Mouse (Mus musculus) WW6 (cell line): ENCODE results near the gene 6430571L13Rik.
"Not testable (repeated sequence)": the region's sequence is repeated elsewhere in the genome, so short reads cannot be mapped to it uniquely, and the experiment has no call there.

Experiments
- DNase-seq: peaks from one replicate; pipeline ENCODE4 v3.0.0-alpha.2; 2013; ENCODE audit warnings: low read depth, low spot score

Gene 6430571L13Rik

DNA sequence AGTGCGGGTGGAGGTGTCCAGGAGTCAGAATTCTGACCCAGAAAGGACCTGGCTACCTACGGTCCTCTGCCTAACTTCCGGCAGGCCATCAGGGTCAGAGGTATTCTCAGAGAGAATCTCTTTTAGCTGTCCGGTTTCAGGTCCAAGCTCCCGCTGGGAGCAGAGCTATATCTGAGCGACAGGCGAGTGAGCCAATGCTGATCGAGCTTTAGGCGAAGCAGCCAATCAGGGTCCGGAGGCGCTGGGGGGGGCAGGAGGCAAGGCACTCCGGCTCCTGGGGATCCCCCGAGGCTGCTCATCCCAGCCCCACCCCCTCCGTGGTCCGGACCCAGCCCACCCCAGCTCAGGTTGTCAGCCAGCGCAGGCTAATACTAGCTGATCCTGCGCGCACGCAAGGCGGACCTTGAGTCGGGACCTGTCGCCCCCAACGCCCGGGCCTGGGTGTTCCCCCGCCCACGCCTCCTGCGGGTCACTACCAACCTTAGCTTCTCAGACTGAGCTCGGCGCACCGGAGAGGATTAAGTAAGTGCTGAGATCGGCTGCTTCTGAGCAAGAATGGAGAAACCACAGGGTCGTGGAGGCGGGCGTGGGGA lies at the start of gene 6430571L13Rik:
TSS of gene 6430571L13Rik (plus strand) at position 336 of the 593 bp plus-strand sequence.
- DNase-seq, result peak; percentile 80

DNA sequence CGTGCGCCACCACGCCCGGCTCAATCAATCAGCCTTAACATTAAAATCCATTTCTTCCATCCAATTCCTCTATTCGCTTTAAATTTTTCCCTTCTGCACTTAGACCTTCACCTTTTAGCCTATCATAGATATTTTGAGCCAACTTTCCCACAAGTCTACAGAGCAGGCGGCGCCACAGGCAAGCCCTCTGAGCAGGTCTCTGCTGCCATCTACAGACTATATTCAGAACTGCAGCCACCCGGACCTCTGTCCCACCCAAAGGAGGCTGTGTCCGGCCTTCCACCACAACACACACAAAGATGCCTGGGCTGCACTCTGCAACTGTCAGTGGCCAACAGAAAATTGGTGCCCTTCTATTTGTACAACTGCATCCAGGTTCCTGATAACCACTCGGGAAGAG lies 49.5 kb upstream of the 6430571L13Rik start:
- DNase-seq, result peak; percentile 40

DNA sequence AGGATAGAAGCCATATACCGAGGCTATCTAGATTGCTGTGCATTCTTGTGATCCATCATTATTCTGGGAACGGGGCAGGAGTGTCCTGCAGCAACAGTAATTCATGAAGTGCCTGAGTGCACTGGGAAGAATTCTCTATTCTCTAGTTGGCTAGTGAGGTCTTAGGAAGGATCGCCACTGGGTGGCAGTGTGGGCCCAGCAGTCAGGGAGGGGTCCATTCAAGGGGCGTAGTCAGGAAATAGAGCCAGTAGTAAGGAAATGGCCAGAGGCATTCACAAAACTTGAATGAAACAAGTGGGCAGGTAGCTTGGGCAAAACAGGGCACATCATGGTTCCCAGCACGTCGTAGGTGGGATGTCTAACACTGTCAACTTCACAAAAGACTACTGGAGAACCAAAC lies 46.2 kb upstream of the 6430571L13Rik start:
- no peak for DNase-seq

DNA sequence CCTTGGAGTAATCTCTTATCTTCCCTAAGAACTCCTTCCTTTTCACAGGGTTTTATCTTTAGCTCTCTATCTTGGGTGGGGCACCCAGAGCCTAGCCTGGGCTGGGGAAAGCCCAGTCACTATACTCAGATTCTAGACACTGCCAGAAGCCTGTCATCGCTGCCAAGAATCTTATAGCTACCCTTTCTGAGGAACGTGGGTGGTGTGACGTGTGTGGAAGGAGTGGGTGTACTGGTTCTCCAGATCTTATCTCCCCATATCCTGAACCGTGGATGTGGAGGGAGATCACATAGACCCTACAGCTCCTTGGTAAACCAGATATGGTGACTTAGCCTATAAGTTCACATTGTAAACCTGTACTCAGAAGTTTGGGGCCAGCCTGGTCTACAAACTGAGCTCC lies 44.8 kb upstream of the 6430571L13Rik start:
- no peak for DNase-seq

DNA sequence AAGGTAGTCTGAATTCAATTTTAAA lies 44.6 kb upstream of the 6430571L13Rik start, which contains the start of gene Cish:
TSS of gene Cish (plus strand) at position 11 of the 25 bp plus-strand sequence.
- no peak for DNase-seq

DNA sequence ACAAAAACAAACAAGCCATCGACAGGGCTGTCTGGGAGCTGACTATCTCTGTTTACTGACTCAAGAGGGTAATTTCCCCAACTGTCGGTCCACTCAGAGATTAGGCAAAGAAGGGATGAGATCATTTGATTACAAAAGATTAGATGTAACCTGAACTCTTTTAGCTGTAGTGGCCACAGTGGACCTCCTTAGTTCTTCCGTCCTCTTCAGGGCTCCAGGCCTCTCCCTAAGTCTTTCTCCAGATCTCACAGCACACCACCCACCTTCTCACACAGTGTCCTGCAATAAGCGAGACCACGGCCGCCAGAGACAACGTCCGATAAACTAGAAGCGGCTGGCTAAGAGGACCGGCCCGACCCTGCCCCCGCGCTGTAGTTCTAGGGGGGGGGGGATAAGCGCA lies 44.4 kb upstream of the 6430571L13Rik start:
- no peak for DNase-seq

DNA sequence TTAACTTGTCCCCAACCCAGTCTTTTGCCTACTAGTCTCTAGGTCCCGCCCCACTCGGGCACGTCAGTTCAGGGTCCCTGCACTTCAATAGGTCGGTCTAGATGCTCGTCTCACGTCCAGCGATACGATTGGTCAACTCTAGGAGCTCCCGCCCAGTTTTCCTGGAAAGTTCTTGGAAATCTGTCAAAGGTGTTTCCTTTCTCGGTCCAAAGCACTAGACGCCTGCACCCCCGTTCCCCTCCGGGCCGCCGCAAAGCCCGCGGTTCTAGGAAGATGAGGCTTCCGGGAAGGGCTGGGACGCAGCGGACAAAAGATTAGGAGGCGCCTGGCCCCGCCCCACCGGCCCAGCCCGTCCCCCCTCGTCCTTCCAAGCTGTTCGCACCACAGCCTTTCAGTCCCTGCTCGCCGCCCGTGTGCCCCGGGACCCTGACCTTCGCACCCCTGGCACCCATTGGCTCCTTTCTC lies 43.9 kb upstream of the 6430571L13Rik start:
- DNase-seq, result peak; percentile 77

DNA sequence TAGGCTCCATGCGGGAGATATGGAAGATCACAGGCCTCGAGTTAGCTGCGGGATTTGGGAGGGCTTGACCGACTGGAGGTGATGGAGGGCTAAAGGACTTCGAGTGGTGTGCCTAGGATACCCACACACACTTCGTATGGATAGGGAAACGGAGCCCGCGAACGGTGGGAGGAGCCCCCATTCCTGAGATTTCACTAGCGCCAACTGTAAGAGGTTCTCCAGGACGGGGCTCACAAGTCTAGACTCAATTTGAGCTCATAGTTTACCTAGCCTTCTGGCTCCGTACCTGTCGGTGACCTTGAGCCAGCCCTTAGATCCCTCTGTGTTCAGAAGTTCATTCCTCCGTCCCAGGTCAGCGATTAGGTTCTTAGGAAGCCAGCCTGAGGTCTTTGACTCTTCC lies 43.3 kb upstream of the 6430571L13Rik start:
- no peak for DNase-seq

DNA sequence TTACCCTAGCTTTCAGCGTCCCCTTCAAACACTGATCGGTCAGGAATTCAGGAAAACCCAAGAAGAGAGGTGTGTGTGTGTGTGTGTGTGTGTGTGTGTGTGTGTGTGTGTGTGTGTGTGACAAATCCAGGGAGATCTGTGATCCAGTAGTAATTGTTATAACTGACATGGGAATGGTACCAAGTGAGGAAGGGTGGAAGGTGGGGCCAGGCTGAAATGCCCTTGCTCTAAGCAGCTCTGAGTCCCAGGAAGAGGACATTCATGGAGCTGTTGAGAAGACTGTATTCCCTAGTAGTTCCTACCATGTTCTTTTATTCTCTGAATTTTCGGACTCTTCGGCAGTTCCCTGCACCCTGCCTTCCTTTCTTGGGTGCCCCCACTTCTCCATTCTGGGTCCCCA lies 42.7 kb upstream of the 6430571L13Rik start:
- no peak for DNase-seq

DNA sequence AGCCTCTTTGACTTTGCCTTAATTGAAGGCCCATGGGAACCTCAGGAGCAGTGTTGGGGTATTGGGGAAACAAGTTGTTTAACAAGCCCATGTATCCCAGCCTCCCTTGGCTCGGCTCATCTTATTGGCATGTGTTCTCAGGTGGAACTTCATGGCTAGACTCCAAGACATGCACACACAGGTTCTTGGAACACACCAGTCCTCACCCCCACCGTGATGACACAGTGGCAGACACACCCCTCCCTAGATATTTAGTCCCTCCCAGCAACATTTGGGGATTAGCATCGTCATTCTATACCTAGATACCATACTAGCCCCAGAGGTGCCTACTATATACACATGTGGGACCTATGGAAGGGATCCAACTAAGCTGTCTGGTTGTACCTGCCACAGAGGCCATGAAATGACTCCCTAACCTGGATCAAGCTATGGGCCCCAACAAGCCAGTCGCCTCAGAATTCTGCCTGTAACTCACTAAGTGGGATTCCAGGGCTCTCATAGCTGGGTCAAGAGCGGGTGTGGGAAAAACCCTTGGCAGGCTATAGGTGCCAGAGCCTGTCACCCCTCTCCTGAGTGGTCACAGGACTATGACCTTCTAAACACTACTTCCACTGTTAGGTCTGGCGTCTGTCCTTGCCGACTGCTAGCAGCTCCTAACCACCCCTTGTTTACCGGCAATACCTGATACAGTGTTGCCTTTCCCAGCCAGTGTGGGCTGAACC lies 42.2 kb upstream of the 6430571L13Rik start:
- DNase-seq, result no peak

DNA sequence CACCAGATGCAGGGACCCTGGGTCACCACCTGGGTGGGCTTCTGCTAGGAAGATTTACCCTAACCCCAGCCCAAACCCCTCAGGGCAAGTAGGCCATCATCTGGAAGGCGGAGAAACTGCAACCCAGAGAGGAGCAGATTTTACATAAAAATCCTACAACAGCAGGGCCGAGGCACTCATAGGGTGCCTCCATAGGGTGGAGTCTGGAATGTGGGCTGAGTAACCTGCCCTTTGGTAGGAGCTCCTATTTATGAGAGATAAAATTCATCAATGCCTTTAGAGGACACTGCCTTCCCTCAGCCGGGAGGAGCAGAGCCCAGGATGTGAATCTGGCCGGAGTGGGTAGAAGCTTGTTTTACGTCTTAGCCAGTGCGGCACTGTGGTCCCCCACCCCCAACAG lies 41.5 kb upstream of the 6430571L13Rik start:
- DNase-seq, result no peak

DNA sequence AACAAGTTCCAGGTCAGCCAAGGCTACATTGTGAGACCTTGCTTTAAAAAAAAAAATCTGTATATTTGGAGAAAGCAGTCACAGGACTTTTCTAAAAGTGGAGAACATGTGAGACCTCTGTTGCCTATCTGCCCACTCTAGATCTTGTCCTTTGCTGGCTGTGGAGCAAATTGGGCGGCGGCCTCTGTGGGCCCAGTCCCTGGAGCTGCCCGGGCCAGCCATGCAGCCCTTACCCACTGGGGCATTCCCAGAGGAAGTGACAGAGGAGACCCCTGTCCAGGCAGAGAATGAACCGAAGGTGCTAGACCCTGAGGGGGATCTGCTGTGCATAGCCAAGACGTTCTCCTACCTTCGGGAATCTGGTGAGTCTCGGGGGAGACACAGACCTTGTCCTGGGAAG lies 40.6 kb upstream of the 6430571L13Rik start:
- DNase-seq, result no peak

DNA sequence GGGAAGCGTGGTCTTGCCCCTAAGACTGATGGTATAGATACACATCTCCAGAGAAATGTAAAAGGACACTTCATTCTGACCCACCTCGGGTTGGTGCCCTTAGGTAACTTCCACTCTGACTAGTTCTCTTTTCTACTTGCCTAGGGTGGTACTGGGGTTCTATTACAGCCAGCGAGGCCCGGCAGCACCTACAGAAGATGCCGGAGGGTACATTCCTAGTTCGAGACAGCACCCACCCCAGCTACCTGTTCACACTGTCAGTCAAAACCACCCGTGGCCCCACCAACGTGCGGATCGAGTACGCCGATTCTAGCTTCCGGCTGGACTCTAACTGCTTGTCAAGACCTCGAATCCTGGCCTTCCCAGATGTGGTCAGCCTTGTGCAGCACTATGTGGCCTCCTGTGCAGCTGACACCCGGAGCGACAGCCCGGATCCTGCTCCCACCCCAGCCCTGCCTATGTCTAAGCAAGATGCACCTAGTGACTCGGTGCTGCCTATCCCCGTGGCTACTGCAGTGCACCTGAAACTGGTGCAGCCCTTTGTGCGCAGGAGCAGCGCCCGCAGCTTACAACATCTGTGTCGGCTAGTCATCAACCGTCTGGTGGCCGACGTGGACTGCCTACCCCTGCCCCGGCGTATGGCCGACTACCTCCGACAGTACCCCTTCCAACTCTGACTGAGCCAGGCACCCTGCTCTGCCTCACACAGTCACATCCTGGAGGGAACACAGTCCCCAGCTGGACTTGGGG lies 40.0 kb upstream of the 6430571L13Rik start:
- DNase-seq, result no peak

DNA sequence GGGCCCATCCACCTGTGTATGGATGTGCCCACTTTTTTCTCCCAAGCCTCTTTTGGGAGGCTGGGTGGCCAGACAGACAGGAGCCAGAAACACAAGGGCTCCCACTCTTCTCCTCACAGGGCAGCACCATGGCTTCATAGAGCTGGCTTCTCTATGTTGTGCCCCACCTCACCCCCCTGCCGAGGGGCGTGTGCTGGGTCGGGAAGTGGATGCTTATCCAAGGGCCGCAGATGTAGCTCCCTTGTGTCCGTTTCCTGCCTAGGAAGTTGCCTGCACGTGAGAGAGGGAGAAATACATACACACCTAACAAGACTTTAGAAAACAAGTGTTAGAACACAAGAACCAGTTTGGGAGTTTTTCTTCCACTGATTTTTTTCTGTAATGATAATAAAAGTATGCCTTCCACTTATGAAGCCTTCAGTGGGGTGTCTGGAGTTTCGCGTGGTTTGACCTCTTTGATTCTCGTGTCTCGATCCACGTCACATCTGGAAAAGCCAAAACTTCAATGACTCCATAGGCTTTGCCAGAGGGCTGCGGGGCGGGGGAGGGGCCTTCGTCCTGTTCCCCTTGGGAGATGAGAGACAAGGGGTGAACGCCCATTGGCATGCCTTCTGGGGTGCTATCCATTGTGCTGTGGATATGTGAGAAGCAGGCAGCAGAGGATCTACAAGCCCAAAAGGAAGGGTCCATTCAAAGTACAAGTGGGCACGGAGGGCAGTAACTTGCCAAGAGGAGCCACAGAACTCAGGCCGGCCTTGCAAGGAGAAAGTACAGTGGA lies 38.7 kb upstream of the 6430571L13Rik start:
- no peak for DNase-seq

DNA sequence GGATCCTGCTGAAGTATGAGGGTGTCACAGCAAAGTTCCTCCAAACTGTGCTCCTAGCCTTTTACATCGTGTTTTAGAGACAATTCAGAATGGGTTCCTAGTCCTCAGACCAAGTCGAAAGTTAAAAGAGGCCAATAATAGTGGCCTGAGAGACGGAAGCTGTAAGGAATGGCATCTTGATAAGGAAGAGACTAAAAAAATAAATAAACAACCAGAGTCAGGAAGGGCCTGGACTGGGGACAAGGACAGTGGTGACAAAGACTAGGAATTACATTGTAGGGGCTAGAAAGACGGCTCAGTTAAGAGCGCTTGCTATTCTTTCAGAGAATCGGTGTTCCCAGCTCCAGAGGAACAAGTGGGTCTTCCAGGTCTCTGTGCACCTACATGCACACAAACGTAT lies 37.8 kb upstream of the 6430571L13Rik start:
- DNase-seq, result no peak

DNA sequence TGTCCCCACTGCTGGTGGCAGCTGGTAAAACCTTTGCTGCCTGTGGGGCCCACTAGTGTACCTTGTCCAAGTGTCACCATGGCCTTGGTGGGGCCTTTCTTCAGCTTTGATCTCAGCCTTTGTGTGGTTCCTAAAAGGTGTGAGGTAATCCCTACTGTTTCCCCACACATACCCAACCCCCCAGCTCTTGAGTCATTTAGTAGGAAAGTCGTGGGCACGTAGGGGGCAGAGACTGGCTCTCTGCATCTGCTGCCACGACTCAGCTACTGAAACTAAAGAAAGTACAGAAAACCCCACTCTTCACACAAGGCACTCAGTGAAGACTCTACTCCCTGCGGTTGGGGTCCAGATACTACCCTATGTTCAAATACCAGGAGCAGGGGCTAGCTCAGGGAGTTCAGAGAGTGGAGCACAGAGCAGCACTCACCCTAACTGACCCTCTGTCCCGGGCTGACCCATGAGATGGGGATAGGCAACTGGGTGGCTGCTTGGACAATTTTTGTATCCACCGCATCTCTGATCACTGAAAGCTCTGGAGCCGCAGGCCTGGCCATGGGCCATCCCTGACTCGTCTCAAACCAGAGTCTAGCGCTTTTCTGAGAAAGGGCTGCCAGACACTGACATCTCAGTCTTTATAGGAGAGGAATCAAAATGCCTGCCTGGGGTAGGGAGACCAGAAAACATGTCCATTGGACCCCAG lies 37.1 kb upstream of the 6430571L13Rik start:
- DNase-seq, result no peak

DNA sequence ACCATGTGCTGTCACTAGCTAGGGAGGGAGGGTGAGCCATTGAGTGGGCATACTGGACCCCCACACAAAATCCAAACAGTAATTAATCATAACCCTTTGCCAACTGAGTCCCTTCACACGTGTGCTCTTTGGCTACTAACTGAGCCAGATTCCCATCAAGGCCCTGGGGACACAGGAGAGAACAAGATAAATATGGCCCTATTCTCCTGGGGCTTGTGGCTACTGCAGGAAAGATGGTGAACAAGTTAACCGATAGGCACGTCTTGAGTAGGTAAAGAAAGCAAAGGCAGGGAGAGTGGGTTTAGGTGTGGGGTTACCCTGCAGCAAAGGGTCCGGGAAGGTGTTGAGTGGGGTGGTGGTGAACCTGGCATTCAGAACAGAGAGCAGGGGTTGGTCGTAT lies 36.5 kb upstream of the 6430571L13Rik start:
- no peak for DNase-seq

DNA sequence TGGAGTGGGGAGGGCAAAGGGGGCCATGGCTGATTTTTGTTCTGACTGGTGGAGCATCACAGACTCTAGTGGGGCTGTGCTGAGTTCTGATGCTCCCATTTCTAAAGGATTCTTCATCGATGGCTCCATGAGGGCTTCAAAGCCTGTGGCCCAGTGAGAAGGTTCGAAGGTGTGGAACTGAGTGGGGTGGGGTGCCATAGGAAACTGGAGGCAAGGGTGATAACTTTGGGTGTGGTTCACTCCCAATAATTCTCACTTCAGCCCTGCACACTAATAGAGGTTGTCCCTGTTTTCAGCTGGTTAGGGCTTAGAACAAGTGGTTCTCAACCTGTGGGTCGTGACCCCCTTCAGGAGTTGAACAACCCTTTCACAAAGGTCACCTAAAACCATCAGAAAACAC lies 36.0 kb upstream of the 6430571L13Rik start:
- no peak for DNase-seq

DNA sequence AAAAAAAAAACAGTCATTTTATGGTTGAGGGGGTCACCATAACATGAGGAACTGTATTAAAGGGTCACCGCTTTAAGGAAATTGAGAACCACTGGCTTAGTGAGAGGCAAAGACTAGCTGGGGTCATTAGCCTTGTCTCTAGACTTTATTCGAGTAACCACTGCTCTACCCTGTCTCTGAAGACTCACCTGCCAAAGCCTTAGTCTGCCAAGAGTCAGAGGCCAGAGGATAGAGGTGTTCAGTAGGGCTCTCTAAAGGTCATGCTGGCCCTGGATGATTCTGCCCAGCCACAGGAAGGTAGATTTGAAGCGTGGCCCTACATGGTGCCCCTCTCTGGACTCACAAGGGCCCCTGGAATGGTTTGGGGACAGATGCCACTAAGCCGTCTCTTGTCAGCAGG lies 35.4 kb upstream of the 6430571L13Rik start:
- no peak for DNase-seq

DNA sequence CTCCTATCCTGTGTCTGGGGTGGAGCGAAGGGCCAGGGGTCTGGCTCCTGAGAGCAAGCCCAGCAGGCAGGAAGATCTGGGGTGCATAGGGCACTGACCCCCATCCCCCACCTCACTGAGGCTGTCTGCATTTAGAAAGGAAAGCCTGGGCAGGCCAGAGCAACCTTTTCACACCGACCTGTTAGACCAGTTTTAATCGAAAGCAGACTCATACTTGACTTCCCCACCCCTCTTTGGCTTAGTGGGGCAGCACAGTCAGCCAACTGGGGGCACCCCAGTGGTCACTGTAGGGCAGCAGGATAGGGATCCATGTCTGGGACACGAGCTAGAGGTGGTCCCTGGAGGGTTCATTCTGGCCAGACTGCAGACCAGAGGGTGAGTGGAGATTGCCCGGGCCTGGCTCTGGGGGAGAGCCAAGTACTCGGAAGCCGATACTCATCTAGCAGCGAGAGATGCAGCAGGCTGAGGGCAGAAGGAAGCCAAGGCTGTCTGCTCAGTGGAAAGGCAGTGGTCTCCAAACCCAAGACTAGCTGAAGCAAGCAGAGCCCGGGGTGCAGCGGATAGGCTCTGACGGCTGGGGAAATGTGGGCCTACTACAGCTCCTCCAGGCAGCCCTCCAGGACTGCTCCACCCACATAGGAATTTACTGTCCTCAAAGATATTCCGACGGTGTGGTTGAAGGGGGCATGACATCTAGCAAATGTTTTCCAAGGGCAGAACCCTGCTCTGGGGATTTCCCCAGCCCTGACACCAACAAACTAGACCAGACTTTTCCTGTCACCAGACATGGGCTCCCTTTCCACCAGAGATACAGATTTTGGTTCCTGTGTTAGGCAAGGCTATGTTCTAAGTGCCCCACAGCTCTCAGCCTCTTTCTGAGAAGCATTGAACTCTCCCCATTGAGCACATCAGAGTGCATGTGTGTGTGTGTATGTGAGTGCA lies 34.5 kb upstream of the 6430571L13Rik start:
- no peak for DNase-seq

DNA sequence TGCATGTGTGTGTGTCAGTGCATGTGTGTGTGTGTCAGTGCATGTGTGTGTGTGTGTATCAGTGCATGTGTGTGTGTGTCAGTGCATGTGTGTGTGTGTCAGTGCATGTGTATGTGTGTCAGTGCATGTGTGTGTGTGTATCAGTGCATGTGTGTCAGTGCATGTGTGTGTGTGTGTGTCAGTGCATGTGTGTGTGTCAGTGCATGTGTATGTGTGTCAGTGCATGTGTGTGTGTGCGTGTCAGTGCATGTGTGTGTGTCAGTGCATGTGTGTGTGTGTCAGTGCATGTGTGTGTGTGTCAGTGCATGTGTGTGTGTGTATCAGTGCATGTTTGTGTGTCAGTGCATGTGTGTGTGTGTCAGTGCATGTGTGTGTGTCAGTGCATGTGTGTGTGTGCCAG lies 33.7 kb upstream of the 6430571L13Rik start:
- DNase-seq, result not testable (repeated sequence)
